Mouse (Mus musculus): ENCODE measurements around the gene Nbea.

Nbea gene

DNA sequence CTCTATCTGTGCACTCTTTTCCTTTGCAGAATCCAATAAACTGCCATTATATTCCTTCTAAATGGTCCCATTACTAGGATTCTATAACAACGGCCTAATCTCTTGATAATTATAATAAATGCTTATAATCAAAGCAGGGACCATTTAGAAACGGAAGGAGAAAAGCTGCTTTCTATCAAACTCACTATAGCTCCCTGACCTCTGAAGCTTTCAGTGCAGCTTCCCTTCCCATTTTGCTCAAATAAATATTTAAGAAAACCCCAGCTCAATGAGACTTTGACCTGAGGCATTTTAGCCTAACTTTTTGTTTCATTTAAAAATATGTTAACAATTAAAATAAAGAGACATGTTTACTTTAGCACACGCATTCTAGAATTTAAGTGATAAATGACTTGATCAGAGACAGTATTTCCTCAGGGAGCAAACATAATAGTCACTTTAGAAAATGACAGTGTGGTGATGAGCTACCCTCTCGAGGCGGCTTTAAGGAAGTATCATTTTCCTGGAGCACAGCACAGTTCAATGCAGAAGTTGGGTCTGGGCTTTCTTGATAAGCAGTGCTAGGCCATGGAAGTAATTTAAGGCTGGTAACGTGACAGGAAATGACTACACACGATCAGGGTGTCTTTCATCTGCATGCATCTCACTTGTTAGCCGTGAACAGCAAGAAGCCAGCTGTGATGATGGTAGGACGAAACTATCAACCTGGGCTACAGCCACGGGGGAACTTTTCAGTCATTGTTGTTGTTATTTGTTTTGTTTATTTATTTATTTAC lies 354.8 kb downstream of the Nbea start:
- peak; percentile 28 for DNase-seq (ENCODE audit: low spot score)

DNA sequence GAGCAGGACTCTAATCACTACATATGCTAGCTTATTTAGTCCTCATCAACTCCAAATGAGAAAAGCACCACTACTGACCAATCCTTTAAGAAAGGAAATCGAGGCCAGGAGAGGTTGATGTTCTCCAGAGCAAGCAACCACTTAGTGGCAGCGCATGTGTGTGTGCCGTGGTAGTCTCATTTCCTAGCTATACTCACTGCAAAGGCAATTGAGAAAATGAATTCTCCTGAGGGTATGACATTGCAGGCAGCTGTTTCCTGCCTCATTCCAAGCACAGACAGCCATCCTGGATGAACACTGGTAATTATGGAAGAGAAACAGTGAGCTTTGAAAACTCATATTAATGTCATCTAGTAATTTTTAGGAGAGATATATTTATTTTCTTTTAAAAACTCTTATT lies 358.6 kb downstream of the Nbea start:
- DNase-seq (ENCODE audit: low spot score), result no peak

DNA sequence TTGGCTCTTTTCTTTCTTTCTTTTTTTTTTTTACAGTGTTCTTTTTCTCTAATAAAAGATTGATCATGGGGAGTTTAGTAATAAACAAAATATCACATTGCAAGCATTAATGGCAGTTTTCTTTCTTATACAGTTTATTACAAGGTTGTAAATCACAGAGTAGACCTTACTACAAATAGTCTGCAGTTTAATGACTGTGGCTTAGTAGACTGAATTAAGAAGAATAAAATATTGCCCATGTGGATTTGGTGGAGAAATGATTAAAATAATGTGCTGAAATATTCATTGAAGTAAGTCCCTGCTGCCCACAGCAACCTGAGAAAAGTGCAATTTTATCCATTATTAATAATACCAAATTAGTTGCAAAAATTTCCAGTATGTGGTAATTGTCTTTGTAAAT lies 363.9 kb downstream of the Nbea start:
- DNase-seq (ENCODE audit: low spot score), result no peak

DNA sequence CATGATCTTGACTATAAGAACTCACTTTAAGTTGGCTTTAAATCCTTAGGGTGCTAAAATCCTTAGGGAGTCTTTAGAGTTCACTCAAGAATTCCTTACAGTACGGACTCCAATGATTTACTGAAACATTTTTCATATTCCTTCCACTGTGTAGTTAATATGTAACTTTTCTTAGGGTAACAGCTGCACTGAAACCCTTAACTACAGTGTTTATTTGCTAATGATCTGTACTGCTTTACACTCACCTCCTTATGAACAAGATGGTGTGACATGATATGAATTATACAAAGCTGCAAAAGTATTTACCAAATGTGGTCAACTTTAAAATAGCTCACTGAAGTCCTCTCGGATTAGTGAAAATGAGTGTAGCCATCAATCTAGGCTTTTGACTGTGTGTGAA lies 365.4 kb downstream of the Nbea start:
- no peak for DNase-seq (ENCODE audit: low spot score)

DNA sequence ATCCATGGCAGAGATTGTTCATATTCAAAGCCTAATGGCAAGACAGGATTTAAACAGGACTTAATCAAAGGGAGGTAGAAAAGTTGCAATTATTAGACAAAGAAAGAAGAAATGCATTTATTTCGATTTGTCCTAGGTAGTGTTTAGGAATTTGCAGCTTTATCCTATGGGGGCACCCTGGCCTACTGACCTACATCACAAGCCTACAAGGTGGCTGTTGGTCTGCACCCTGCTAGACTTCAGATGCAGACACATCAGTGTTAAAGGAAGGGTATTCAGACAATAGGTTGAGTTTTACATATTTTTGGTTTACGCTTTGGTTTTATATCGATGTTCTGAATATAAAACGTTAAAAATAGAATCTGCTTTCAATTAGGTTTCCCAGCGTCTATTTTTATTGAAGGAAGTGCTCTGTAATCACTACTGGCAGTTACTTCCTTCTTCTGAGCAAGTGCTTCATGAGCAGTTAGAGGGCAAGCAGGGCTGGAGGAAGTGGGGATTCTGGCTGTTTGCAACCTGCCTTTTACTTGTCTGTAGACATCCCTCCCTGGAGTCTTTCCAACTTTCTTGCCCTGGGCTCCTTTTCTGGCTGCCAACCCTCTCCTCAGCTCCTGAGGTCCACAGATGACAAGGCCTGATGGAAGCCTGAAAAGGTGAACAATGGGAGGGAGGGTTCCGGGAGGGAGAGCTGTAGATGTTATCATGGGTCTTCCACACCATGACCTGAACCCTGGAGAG lies 366.7 kb downstream of the Nbea start:
- DNase-seq (ENCODE audit: low spot score), result peak; percentile 30

DNA sequence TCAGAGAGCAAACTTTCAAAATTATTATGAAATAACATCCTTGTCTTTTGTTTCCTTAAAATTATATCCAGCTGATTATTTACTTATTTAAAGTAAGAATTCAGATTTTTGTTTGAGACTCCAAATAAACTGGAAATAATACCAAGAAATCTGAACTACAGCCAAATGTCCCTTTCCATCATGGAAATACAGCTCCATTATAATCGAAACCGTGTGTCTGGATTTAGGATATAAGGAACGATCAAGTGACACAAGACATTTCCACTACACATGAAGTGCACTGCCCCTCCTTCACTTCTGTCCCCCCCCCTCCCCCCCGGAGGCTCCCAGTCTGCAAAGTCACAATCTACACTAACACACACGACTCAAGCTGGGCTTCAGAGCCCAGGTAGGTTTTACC lies 367.4 kb downstream of the Nbea start:
- no peak for DNase-seq (ENCODE audit: low spot score)

DNA sequence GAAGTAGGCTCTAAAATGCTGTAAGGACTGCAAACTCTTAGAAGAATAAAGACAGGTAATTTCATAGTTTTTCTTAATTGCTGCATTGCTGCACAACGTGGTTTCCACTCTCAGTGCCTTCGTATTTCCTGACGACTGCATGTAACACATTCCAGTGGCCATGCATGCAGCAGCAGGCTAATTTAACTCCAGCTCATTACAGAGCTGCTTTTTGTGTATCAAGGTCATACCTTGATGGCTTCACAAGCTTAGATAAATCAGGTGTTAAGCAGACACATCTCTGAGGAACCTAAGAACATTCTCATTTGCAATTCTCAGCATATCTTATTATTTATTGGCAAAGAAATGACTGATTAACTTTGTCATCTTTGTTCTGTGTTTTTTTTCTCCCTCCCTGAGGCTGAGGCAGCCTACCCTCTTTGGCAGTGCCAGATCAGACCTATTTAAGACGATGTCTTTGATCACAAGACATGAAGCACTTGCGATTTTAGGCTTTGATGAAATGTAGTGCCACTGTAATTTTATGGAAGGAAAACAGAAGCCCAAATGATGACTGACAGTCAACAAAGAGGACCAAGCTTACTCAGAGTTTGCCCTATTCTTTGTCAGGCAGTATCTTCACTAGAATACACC lies 368.4 kb downstream of the Nbea start:
- DNase-seq (ENCODE audit: low spot score), result no peak

DNA sequence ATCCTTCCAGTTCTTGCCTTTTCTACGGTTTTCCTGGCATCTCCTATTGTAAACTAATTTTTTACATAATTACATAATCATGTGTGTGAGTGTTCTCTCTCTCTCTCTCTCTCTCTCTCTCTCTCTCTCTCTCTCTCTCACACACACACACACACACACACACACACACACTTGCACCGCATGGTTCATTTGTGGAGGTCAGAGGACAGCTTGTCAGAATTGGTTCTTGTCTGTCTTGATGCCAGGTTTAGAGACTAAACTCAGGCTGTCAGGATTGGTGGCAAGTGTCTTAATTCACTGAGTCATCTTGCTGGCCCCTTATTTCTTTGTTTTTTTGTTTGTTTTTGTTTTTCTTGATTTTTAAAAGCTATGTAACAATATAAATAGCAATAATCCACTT lies 388.7 kb downstream of the Nbea start:
- DNase-seq (ENCODE audit: low spot score), result peak; percentile 21

DNA sequence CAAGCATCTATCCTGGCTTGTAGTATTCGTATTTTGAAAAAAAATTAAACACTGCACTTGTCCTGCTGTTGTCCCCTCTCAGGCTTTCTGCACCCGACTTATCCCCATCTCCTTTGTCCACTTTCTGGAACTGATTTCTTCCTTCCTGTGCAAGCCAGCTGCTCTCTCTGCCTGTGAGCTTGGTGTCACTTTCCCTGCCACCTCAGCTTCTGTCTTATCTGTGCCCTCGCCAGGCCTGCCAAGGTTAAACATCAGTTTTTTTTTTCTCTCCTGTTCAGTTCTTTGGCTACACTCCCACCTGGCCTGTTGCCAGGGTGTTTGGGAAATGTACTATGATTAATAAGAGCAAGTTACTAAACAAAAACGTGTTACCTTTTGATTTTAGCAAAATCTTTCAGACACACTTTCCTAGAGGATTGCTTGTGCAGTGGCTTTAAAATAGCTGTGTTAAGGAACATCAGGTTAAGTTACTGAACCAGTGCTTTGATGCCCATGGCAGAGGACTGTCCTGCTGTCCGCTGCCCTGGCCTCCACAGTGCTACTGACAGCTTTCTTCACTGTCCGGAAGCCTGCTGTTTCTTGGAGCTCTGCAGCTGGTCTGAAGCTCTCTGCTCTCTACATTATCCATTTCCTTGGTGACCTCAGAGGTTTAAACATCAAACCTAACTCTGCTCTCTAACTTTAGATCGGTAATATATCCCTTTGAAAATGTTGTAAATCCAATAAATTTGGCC lies 389.5 kb downstream of the Nbea start:
- DNase-seq (ENCODE audit: low spot score), result peak; percentile 76

DNA sequence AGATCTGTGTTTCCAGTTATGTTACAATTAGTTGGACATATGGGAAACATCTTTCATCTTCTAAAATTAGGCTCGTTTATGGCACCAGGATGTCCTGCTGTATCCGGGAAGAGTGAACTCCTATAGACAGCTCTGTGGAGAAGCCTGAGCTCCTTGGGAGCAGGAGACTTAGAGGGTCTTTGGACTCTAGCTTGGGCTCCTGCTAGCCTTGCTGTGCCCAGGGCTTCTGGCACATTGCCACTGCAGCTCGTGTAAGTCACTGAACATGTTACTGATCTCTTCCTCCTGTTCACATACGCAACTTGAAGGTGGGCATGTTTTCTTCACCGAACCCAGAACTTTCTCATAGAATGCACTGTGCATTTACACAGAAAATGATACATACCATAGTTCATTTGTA lies 391.2 kb downstream of the Nbea start:
- DNase-seq (ENCODE audit: low spot score), result no peak

DNA sequence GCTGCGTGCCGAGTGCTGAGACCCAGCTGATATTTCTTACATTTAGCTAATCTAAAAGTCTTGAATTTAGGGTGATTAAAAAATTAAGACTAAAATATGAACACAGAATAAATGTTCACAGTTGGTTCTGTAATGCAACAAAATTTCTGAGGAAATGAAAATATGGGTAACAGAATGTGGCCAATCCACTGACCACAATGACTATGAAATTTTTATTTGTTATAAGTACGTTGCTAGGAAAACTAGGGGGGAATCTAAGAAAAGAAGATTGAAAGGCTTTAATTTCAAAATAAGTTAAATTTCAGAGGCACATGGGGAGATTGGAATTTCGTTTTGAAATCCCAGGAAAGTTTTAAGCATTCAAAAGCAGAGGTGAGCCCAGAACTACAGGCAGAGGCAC lies 392.9 kb downstream of the Nbea start:
- DNase-seq (ENCODE audit: low spot score), result no peak

DNA sequence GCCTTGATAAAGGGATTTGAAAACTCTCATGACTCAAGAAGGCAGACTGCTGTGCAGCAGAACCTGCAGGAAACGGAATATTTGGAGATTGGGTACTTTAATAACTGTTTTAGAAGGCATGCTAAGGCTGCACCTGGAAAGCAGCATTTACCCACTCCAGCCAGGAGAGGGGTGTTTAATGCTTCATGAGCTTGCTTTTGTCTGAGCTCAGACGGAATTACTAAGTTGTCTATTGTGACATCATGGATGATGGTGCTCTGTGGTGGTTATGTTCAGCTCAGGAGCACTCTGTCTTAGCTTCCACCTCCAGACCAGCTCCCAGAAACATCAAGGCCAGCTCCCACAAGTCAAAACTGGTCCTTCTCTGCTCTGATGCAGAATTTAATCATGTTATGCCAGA lies 393.6 kb downstream of the Nbea start:
- DNase-seq (ENCODE audit: low spot score), result no peak

DNA sequence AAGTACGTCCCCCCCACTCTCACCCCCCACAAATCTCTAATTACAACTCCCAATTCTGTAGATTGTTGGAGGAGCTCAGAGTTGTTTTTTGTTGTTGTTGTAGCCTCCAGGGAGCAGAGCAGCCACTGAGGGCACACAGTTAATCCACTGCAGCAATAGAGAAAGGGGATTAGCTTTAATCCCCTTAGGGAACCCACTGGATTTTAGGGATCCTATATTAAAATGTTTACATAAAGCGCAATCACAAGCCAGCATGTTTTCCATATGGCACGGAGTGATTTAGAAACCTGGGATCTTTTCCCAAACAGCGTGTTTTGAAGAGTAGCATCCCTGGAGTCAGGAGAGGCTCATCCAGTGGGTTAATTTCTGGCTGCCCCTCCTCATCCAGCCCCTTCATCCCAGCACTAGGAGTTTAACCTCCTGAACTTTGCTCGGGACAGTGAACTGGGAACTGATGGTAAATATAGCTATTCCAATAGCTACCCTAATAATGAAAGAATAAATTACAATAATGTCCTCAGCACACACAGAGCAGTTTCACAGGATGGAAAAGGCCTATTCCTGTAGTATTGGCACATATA lies 394.8 kb downstream of the Nbea start:
- no peak for DNase-seq (ENCODE audit: low spot score)

DNA sequence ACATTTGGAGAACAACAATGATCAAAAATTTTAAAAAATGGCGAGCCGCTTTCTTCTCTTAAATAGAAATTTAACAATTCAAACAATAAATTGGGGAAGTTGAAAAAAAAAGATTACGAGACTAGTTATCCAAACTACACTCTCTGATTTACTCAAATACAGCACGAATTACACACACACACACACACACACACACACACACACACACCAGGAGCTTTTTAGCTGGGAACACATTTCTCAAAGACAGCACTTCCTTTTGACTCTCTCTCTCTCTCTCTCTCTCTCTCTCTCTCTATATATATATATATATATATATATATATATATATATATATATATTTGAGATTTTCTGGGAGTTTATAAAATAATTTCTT lies 395.3 kb downstream of the Nbea start:
- no peak for DNase-seq (ENCODE audit: low spot score)

DNA sequence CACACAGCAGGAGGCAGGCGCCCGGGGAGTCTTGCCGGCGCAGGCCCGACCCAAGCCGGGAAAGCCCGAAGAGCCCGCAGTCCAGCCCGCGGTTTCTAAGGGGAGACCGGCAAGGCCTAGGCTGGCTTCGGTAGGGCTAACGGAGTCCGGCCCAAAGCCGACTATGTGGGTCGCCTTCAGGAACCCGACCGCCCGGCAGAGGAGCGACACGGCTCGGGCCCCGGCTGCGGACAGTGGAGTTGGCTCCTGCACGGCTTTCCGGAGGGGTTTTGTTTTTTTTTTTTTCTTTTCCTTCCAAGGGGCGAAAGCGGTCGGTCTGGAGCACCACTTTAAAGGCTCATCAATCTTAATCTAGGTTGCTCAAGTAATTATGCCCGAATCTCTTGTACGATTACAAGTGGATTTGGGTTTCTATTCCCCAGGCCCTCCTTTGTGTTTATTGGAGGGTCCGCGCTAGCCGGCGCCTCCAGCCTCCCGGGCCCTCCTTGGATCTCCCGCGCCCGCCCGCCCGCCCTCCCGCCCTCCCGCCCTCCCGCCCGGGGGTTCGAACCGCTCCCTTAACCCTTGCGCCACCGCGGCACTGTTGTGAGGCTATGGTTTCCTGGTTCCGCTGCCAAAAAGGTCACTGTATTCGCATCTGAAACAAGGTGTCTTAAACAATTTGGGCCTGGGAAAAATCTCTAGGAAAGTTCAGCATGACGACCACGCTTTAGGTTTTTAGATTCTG lies 395.9 kb downstream of the Nbea start:
- DNase-seq (ENCODE audit: low spot score), result no peak

DNA sequence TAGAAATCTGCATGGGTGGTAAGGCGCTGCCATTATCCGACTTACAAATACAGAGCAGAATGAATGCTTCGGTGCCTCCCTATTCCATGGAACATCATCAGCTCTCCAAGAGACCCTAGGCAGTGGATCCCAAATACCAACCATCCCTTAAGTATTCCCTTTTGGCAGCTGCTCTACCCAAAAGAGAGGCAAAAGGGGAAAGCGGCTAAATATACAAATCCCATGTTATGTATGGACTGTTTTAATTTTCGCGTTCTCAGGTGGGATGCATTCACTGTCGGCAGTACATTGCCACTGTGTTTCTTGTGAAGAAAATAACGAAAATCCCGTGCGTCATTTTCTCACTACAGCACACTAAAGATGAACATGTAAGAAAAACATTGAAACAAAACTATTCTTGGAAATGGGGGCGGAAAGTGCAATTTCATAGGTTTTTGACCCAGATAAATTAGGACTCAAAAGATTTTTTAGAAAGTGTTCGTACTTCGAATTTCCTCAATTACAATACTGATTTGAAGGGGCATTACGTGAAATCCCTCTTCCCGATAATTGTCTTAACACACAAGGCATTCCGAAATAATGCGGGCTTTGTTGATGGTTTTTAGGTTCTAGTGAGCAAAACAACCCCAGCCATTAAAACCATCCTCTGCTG lies 396.5 kb downstream of the Nbea start:
- no peak for DNase-seq (ENCODE audit: low spot score)

DNA sequence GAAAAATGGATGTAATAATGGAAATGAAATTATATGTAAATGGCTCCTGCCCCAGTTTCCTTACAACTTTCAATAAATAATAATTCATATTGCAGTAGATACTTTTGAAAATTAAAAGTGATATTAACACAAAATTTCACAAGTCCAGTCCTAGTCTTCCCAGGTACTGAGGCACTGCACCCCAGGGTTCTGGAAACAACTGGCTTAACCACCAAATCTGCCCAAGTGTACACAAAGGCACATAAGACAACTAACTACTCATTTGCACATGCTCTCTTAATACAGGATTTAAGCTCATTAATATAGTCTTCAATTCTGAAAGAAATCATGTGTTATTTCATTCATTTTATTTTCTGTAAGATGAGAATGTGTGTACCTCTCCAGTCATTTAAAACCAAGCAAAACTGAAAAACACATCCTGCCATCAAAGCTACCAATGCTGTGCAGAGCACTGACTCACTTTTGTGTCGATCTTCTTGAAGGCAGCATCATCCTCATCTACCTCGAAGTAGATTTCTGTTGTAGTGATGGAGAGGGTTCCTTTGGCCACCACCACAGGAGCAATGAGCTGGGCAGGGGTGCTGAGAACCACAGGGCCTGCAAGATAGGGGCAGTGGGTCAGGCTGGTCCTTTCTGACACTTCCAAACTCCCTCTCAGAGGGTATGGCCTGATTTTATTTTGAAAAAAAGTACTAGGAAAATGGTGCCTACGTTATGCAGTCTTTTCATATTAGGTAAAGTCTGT lies 397.3 kb downstream of the Nbea start:
- no peak for DNase-seq (ENCODE audit: low spot score)

DNA sequence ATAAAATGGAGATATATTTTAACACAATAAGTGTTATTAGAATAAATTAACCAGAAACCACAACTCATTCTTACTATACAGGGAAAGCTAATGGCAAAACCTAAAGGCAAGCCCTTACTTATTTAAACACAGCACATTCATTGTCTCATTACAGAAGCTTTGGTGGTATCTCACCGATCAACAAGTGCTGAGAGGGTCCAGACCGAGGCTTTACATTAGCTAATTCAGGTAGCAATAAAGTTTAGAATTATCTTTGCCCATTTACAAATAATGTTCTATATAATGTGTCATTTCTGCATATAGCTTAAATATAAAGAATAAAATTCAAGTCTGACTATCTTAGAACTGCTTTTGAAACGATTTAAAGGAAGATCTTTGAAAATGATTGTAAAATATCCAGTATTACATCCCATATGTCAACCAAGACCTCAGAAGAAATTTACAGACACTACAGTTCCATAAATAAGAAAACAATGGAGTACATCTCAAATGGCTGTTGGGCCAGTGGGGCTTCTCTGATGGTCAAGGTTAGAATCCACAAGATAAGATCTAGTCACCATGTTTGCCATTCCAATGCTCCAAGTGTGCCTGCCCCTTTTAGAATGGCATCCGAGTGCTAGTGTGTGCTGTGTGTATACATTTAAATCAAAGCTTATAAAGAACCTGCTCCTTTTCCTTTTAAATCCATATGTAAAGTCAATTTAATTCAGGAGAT lies 398.1 kb downstream of the Nbea start:
- no peak for DNase-seq (ENCODE audit: low spot score)

DNA sequence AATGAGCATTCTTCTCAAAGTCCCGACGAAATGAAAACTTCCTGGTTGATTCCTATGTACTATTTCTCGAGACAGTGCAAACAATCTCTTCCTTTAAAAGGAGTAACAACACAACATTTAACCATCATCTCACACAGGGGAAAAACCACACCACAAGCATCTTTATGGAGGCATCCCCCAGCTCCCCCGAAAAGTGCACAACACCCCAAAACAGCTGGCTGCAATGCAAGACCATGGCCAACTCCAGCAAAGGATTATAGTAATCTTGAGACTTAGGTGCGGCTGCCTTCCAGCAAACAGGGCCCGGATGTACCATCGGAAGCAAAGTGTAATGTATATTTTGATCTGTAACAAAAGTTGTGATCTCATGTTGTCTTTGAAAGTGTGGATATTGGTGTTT lies 399.4 kb downstream of the Nbea start:
- DNase-seq (ENCODE audit: low spot score), result no peak

Data from MN1 (cell line).